ENCODE assay signal across 8 mouse cellular contexts in the genomic region with DNA sequence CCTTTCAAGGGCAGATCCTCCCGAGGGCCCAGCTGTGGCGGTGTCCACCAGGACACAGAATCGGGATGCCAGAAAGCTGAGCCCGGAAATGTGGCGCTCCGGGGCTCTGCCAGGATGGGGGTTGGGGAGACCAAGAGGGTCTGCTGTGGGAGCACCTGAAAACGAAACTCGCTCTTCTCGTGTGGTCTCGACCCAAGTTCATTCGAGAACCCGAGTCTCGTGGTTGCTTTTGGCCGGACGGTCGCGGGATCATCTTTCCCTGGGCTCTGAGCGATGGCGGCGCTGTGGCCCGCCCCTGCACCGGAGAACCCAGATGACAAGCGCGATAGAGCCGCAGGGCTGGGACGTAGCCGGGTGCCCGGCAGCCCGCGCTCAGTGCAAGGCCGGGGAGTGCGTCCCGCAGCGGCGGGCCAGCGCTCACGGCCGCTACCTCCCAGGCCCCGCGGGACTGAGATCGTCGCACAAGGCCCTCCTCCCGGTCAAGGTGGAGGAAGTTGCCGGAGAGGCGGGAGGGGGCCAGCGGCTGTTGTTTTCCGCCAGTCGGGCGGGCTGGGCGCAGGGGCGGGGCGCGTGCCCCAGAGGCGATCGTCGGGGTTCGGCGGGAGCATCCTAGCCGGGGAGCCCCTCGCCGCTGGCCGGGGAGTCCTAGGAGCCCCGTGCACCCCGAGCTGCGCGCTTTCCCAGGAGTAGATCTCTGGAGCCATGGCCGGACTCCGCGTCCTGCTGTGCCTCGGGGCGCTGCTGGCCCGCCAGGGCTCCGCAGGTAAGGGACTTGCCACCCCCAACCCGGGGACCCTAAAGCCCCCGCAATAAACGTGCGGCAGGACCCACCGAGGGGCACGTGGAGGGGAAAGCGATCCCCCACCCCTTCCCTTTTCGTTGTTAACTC. TPM values are rescaled to one million over a fixed set of nuclear protein-coding genes. Genes with fewer than 3 reads are reported as not detected.
DNase-seq lines count a peak whose midpoint lies in the region; ATAC-seq and TF ChIP-seq lines count a peak whose summit lies in the region.

A gene (plus strand): TSS at position 343 of the 889 bp plus-strand sequence.

- no peaks in the 10 kb centered on the region for H3K9me3 ChIP-seq in heart, embryonic 13.5 days
- no peaks in the 10 kb centered on the region for H3K9me3 ChIP-seq in kidney, embryonic 16.5 days (ENCODE audit: low read length)
- H3K9me3 ChIP-seq in liver, embryonic 14.5 days (ENCODE audit: control insufficient read depth, low read length) = no peaks in the 10 kb centered on the region
- H3K9me3 ChIP-seq in stomach, embryonic 14.5 days (ENCODE audit: control insufficient read depth, low read depth, low read length) = no peaks in the 10 kb centered on the region

- no peak for TF ChIP-seq CTCF in bone marrow, adult 2 months (IDR thresholded peaks at IDR 0.05; ENCODE audit: control insufficient read depth, insufficient read depth, low read length)
- TF ChIP-seq CTCF in liver, embryonic 14.5 days (IDR thresholded peaks at IDR 0.05; ENCODE audit: low read depth) = 0 out of 2 replicates have a peak, but pooled peaks have one; percentile 7

- H3K4me2 ChIP-seq in heart, embryonic 13.5 days = peak within 1 kb of the TSS; percentile 91
- peak within 1 kb of the TSS; percentile 92 for H3K4me2 ChIP-seq in kidney, embryonic 16.5 days (replicated peaks; ENCODE audit: low read depth, low read length)
- H3K4me2 ChIP-seq in liver, embryonic 14.5 days (ENCODE audit: low read depth) = peak within 1 kb of the TSS; percentile 73
- peak within 1 kb of the TSS; percentile 86 for H3K4me2 ChIP-seq in stomach, embryonic 14.5 days (replicated peaks; ENCODE audit: low read depth, low read length)

- TF ChIP-seq EP300 in liver, embryonic 14.5 days (IDR thresholded peaks at IDR 0.05; ENCODE audit: low read depth) = no peak

- WGBS in bone marrow, adult 2 months = under 1% methylated on average over 81 of the region's 81 CpGs
- under 1% methylated on average over 78 of the region's 81 CpGs for WGBS in heart, embryonic 13.5 days
- WGBS in kidney, embryonic 16.5 days = under 1% methylated on average over 80 of the region's 81 CpGs
- WGBS in liver, embryonic 14.5 days (ENCODE audit: insufficient replicate concordance) = under 1% methylated on average over 77 of the region's 81 CpGs
- 0% methylated on average over 80 of the region's 81 CpGs for WGBS in stomach, embryonic 14.5 days

- peak within 1 kb of the TSS; percentile 91 for H3K9ac ChIP-seq in heart, embryonic 13.5 days
- H3K9ac ChIP-seq in kidney, embryonic 16.5 days (replicated peaks; ENCODE audit: low read length) = peak within 1 kb of the TSS; percentile 87
- H3K9ac ChIP-seq in liver, embryonic 14.5 days (replicated peaks) = peak within 1 kb of the TSS; percentile 20; the same call in 1 of the 2 replicates
- peak within 1 kb of the TSS; percentile 82 for H3K9ac ChIP-seq in stomach, embryonic 14.5 days (replicated peaks; ENCODE audit: low read depth, low read length)

- peak within 1 kb of the TSS; percentile 55 for H3K27ac ChIP-seq in bone marrow, adult 2 months (ENCODE audit: control insufficient read depth, insufficient read depth, low read depth, low read length, poor library complexity)
- H3K27ac ChIP-seq in heart, embryonic 13.5 days (replicated peaks) = peak within 1 kb of the TSS; percentile 82
- H3K27ac ChIP-seq in kidney, embryonic 16.5 days (ENCODE audit: low read length) = peak within 1 kb of the TSS; percentile 83
- no peak within 1 kb of the TSS for H3K27ac ChIP-seq in liver, embryonic 14.5 days
- H3K27ac ChIP-seq in stomach, embryonic 14.5 days (ENCODE audit: low read length) = peak within 1 kb of the TSS; percentile 85

- no peaks in the 10 kb centered on the region for H3K4me1 ChIP-seq in bone marrow, adult 2 months (ENCODE audit: control insufficient read depth, insufficient read depth, low read length)
- peaks cover 26% of the 10 kb centered on the region for H3K4me1 ChIP-seq in heart, embryonic 13.5 days
- peaks cover 15% of the 10 kb centered on the region for H3K4me1 ChIP-seq in kidney, embryonic 16.5 days (ENCODE audit: insufficient read depth, low read length)
- peaks cover 0 to 3% of the 10 kb centered on the region in 2 experiments; a peak in 2 of 4 replicates for H3K4me1 ChIP-seq in liver, embryonic 14.5 days (replicated peaks; ENCODE audit: control insufficient read depth in 2 of 2, insufficient read depth in 2 of 2, low read length in 1 of 2)
- peaks cover 18% of the 10 kb centered on the region for H3K4me1 ChIP-seq in stomach, embryonic 14.5 days (ENCODE audit: control insufficient read depth, insufficient read depth, low read length)

- TF ChIP-seq POLR2A in bone marrow, adult 2 months (IDR thresholded peaks at IDR 0.05; ENCODE audit: borderline replicate concordance, control insufficient read depth, low read depth, low read length) = peak; percentile 50; the same call in 1 of the 2 replicates

- DNase-seq in B cell, adult 2 months = peak; percentile 39 to 51
- no peak for DNase-seq in liver, embryonic 14.5 days (ENCODE audit: low read depth in 3 of 3, low spot score in 3 of 3)
- peak; percentile 22 to 34 for DNase-seq in natural killer cell, adult 2 months (ENCODE audit: low spot score in 2 of 2)

- peaks cover 2% of the 10 kb centered on the region; the same call in 1 of the 2 replicates for H3K36me3 ChIP-seq in heart, embryonic 13.5 days
- no peaks in the 10 kb centered on the region for H3K36me3 ChIP-seq in kidney, embryonic 16.5 days (ENCODE audit: insufficient read depth, low read length)
- H3K36me3 ChIP-seq in liver, embryonic 14.5 days (replicated peaks; ENCODE audit: control insufficient read depth, insufficient read depth, low read depth) = no peaks in the 10 kb centered on the region
- H3K36me3 ChIP-seq in stomach, embryonic 14.5 days (ENCODE audit: control insufficient read depth, insufficient read depth, low read length) = no peaks in the 10 kb centered on the region

- H3K27me3 ChIP-seq in heart, embryonic 13.5 days (replicated peaks) = no peaks in the 10 kb centered on the region
- H3K27me3 ChIP-seq in kidney, embryonic 16.5 days (ENCODE audit: insufficient read depth, low read length) = no peaks in the 10 kb centered on the region
- peaks cover 42% of the 10 kb centered on the region for H3K27me3 ChIP-seq in liver, embryonic 14.5 days (ENCODE audit: control insufficient read depth, insufficient read depth, low read length)
- H3K27me3 ChIP-seq in stomach, embryonic 14.5 days (ENCODE audit: control insufficient read depth, insufficient read depth, low read length) = no peaks in the 10 kb centered on the region

- ATAC-seq in erythroblast, adult 5-6 weeks (replicated peaks; ENCODE audit: low FRiP score, poor library complexity, severe bottlenecking) = peak; percentile 73
- ATAC-seq in heart, embryonic 13.5 days (ENCODE audit: extremely low read depth, insufficient number of reproducible peaks, low FRiP score, low TSS enrichment) = peak; percentile 30; the same call in 1 of the 2 replicates
- peak; percentile 91 for ATAC-seq in kidney, embryonic 16.5 days (ENCODE audit: low FRiP score, low TSS enrichment)
- peak; percentile 56; the same call in 1 of the 2 replicates for ATAC-seq in liver, embryonic 14.5 days (ENCODE audit: insufficient read depth)
- peak; percentile 58 for ATAC-seq in stomach, embryonic 14.5 days (ENCODE audit: insufficient number of reproducible peaks, insufficient read depth, low FRiP score, low read depth)

- peak within 1 kb of the TSS; percentile 68 for H3K4me3 ChIP-seq in bone marrow, adult 2 months (replicated peaks; ENCODE audit: control insufficient read depth, low read depth, low read length)
- peak within 1 kb of the TSS; percentile 88 for H3K4me3 ChIP-seq in heart, embryonic 13.5 days
- H3K4me3 ChIP-seq in kidney, embryonic 16.5 days (ENCODE audit: low read length) = peak within 1 kb of the TSS; percentile 75
- H3K4me3 ChIP-seq in liver, embryonic 14.5 days (ENCODE audit: insufficient read depth in 1 of 2, low read depth in 2 of 2, low read length in 2 of 2) = peak within 1 kb of the TSS; percentile 57 to 62
- H3K4me3 ChIP-seq in stomach, embryonic 14.5 days (ENCODE audit: low read depth, low read length) = peak within 1 kb of the TSS; percentile 72

RNA-seq across cellular contexts. Expression of the gene that starts here (rescaled TPM):
- polyA plus RNA-seq in bone marrow, adult 2 months (2011; ENCODE audit: insufficient read depth, insufficient read length, low replicate concordance, missing spikeins) = 2.1 and 5.3 TPM in 2 replicates
- total RNA-seq in erythroblast, adult 5-6 weeks (2015; ENCODE audit: low replicate concordance) = 0.84 TPM in 1 of 2 replicates, not detected in the other
- 0.70 and 2.7 TPM in 2 replicates for total RNA-seq in erythroblast, adult 5-6 weeks (2017; ENCODE audit: low replicate concordance)
- polyA plus RNA-seq in heart, embryonic 13.5 days (2015; fragmentation: Nextera tagmentation; extraction: Ambion mirVana) = 7.6 and 8.1 TPM in 2 replicates
- 14.6 and 17.1 TPM in 2 replicates for polyA plus RNA-seq in kidney, embryonic 16.5 days (2015; fragmentation: Nextera tagmentation; extraction: Ambion mirVana)
- polyA plus RNA-seq in liver, embryonic 14.5 days (2012; rRNA removed) = 0.84 and 1.2 TPM in 2 replicates
- polyA plus RNA-seq in liver, embryonic 14.5 days (2014; fragmentation: Nextera tagmentation; extraction: Ambion mirVana) = 0.60 and 1.5 TPM in 2 replicates
- 10.9 and 14.5 TPM in 2 replicates for polyA plus RNA-seq in stomach, embryonic 14.5 days (2014; fragmentation: Nextera tagmentation; extraction: Ambion mirVana)

Comparison
In these comparisons a context has a peak if more than half of its experiments do, and no peak if none do; other contexts are left out.
1. DNase-seq: peak in B cell, adult 2 months (2 of 2) and natural killer cell, adult 2 months (2 of 2); none in liver, embryonic 14.5 days (0 of 3).
2. ATAC-seq: peak in every context shown above with its lines; median percentile 91 in kidney, embryonic 16.5 days; 73 in erythroblast, adult 5-6 weeks; 58 in stomach, embryonic 14.5 days; 56 in liver, embryonic 14.5 days; 30 in heart, embryonic 13.5 days.
3. H3K9ac ChIP-seq: peak in every context shown above with its lines; median percentile 91 in heart, embryonic 13.5 days; 87 in kidney, embryonic 16.5 days; 82 in stomach, embryonic 14.5 days; 20 in liver, embryonic 14.5 days.
4. Peak in every context shown above with its lines, with median percentiles within 50 percentile points of each other: H3K4me3 ChIP-seq and H3K4me2 ChIP-seq.